Mouse (Mus musculus): Measurements from ENCODE around the gene Senp3.
A peak's percentile ranks its signal among the peaks of the same experiment; 100 is the strongest.
"Not testable (repeated sequence)": the region's sequence is repeated elsewhere in the genome, so short reads cannot be mapped to it uniquely, and the experiment has no call there.

The Senp3 gene

DNA sequence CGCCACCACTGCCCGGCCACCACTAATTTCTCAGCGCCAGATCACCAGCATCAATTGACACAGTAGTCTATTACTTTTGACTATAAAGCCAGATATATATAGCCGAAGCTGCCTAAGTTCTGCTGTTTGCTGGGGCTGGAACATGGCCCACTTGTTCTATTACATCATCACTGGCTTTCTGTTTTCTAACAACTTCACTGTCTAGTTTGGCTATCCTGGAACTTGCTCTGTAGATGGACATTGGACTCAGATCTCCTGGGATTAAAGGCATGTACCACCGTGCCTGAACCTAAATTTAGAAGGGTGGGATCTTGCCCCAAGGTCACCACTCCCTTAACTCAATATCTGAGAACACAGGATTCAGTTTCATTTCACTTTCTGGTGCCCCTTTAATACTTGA lies 36.0 kb downstream of the Senp3 start:
- no peak for DNase-seq

GRCm38 (mm10) chr11:69635471-69635870 lies 46.4 kb downstream of the Senp3 start:
- no peak for DNase-seq

GRCm38 (mm10) chr11:69633128-69633866 lies 48.6 kb downstream of the Senp3 start:
- no peak for DNase-seq

DNA sequence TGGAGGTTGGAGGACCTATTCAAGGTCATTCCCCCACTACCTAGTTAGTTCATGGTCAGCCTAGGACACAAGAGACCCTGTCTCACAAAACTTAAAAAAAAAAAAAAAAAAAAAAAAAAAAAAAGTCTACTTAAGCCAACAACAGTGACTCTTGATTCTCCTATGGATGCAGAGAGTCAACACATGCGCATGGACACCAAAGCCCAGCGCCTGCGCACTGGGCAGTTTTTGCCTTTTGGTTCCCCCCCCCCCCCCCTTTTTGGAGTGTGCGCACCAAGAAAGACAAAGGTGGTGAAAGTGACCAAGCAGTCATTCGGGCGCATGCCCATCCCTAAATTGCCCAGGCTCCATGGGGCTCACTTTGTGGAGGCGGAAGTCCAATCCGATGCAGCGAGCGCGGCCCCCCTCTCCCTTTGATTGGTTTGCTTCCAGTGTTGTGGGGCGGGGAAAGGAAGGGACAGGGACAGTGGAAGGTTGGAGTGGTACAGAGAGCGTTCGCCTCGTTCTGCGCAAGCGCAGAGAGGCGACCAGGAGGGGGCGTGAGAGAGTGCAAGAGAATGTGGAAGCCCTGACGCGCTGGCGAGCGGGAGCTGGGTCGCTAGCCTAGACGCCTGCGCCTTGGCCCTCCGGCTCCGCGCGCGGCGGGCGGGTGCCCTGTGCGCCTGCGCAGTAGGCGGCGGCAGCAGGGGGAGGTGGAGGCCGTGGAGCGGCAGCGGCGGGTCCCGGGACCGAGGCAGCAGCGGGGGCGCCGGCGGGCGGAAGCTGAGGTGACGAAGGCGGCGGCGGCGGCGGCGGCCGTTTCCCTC lies 49.4 kb downstream of the Senp3 start, which contains the start of gene Fxr2:
Fxr2 (plus strand) TSS at position 707 of the 806 bp plus-strand sequence.
- DNase-seq = peak; percentile 100

DNA sequence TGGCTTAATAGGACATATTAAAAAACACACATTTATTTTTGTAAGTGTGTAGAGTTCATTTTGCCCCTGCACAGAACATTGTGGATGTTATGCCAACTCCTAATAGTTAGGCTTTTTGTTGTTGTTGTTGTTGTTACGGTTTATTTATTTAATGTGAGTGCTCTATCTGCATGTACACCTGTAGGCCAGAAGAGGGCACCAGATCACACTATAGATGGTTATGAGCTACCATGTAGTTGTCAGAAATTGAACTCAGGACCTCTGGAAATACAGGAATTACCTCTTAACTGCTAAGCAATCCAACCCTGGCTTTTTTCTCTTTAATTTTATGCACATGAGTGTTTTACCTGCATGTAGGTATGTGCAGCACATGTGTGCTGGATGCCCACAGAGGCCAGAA lies 52.1 kb downstream of the Senp3 start:
- DNase-seq = no peak

DNA sequence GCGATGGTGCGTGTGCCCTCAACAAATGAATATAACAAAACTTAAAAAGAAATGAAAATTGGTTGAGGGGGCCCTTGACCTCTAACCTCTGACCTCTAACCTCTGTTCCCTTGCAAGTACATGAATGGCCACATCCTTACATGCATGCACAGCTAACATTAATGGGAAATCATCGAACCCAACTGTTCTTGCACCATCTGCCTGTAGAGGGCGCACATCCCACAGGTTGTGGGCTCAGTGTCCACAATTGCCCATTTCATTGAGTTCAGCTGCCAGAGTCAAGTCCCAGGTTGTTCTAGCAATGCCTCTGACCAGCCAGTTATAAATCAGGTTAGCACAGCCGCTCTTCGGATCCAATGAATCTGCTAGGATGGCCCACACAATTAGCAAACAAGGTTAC lies 53.6 kb downstream of the Senp3 start:
- DNase-seq = peak; percentile 69

DNA sequence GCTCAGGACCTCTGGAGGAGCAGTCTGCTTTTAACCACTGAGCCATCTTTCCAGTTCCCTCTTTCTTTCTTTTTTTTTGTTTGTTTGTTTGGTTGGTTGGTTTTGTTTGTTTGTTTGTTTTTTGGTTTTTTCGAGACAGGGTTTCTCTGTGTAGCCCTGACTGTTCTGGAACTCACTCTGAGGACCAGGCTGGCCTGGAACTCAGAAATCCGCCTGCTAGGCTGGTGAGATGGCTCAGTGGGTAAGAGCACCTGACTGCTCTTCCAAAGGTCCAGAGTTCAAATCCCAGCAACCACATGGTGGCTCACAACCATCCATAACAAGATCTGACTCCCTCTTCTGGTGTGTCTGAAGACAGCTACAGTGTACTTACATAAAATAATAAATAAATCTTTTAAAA lies 57.5 kb downstream of the Senp3 start:
- not testable (repeated sequence) for DNase-seq
